Mouse (Mus musculus) myocyte (in vitro differentiated cells): ENCODE data around the gene B230118H07Rik. TPM values are rescaled to one million over a fixed set of nuclear protein-coding genes. Genes with fewer than 3 reads are reported as not detected.

ENCODE experiments used
- H3K27me3 ChIP-seq: one replicate; pipeline ENCODE4 v1.6.1; 2011; ENCODE audit not compliant: control insufficient read depth, insufficient read depth, insufficient read length
- H3K36me3 ChIP-seq: one replicate; pipeline ENCODE4 v1.6.1; 2011; ENCODE audit not compliant: control insufficient read depth, insufficient read depth
- H3K4me2 ChIP-seq: one replicate; pipeline ENCODE4 v1.6.1; 2011; ENCODE audit warnings: low read depth, control low read depth
- H3K4me3 ChIP-seq: one replicate; pipeline ENCODE4 v1.5.1; 2011; ENCODE audit warnings: mild to moderate bottlenecking, control low read depth, moderate library complexity
- H3K79me2 ChIP-seq: one replicate; pipeline ENCODE4 v1.6.1; 2011; ENCODE audit not compliant: control insufficient read depth, insufficient read depth
- H3ac ChIP-seq: one replicate; pipeline ENCODE4 v1.6.1; 2011; ENCODE audit not compliant: control insufficient read depth, insufficient read length
- CEBPB ChIP-seq: IDR thresholded peaks from 2 replicates; pipeline ENCODE4 v1.6.1; 2011; ENCODE audit warnings: mild to moderate bottlenecking, moderate library complexity; ENCODE audit not compliant: poor library complexity, insufficient read depth, severe bottlenecking
- E2F4 ChIP-seq: IDR thresholded peaks from one replicate; pipeline ENCODE4 v1.6.1; 2011; ENCODE audit warnings: mild to moderate bottlenecking, control low read depth, moderate library complexity; ENCODE audit not compliant: insufficient read depth
- MAX ChIP-seq: IDR thresholded peaks from one replicate; pipeline ENCODE4 v1.6.1; 2011; ENCODE audit warnings: low read depth, mild to moderate bottlenecking, control low read depth
- MYOD1 ChIP-seq, 3 experiments: IDR thresholded peaks; one replicate each; pipeline ENCODE4 v1.6.1; 2011; ENCODE audit warnings: control low read depth in 2 of 3, low read depth in 2 of 3, mild to moderate bottlenecking in 2 of 3, moderate library complexity in 1 of 3; ENCODE audit not compliant: insufficient read length in 2 of 3, control insufficient read depth in 1 of 3
- MYOG ChIP-seq, 3 experiments: IDR thresholded peaks; one replicate each; pipeline ENCODE4 v1.6.1; 2011; ENCODE audit warnings: control low read depth in 2 of 3, low read depth in 2 of 3, mild to moderate bottlenecking in 2 of 3; ENCODE audit not compliant: insufficient read length in 2 of 3, control insufficient read depth in 1 of 3, insufficient read depth in 1 of 3
- POLR2A ChIP-seq: IDR thresholded peaks from one replicate; pipeline ENCODE4 v1.6.1; 2011; ENCODE audit warnings: low read depth, mild to moderate bottlenecking, control low read depth, moderate library complexity; ENCODE audit not compliant: insufficient read length
- POLR2AphosphoS2 ChIP-seq: IDR thresholded peaks from one replicate; pipeline ENCODE4 v1.6.1; 2011; ENCODE audit warnings: low read depth, control low read depth; ENCODE audit not compliant: insufficient read length
- REST ChIP-seq: IDR thresholded peaks from one replicate; pipeline ENCODE4 v1.6.1; 2011; ENCODE audit warnings: mild to moderate bottlenecking, control low read depth, moderate library complexity; ENCODE audit not compliant: insufficient read depth, insufficient read length
- SRF ChIP-seq: IDR thresholded peaks from one replicate; pipeline ENCODE4 v1.6.1; 2011; ENCODE audit warnings: low read depth; ENCODE audit not compliant: control insufficient read depth, insufficient read length
- TCF12 ChIP-seq: IDR thresholded peaks from one replicate; pipeline ENCODE4 v1.6.1; 2011; ENCODE audit warnings: mild to moderate bottlenecking, control low read depth; ENCODE audit not compliant: poor library complexity, insufficient read depth, severe bottlenecking
- TCF3 ChIP-seq: IDR thresholded peaks from one replicate; pipeline ENCODE4 v1.6.1; 2011; ENCODE audit warnings: low read depth, control low read depth; ENCODE audit not compliant: insufficient read length
- USF1 ChIP-seq: IDR thresholded peaks from one replicate; pipeline ENCODE4 v1.6.1; 2011; ENCODE audit warnings: low read depth, mild to moderate bottlenecking, control low read depth, moderate library complexity
- polyA plus RNA-seq: library from polyadenylated mRNA; unstranded; fragments of >200 nt; fragmentation: generic; extraction: Trizol; gene quantifications from one replicate; pipeline ENCODE4 v1.2.1, GENCODE M21; 2012; ENCODE audit warnings: missing spikeins

Gene B230118H07Rik
- polyA plus RNA-seq, 1 experiment = 18.1 TPM

DNA sequence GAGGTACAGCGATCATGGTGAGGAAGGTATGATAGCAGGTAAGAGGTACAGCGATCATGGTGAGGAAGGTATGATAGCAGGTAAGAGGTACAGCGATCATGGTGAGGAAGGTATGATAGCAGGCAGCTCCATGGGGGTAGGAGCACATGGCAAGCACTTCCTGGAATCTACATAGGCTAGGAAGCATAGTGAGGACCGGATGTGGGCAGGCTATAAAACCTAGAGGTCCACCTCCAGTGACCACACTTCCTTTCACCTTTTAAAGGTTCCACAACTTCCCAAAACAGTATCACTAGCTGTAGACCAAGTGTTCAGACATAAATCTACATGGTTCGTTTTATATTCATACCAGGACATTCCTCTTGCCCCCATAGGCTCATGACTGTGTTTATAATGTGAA lies 80.1 kb downstream of the B230118H07Rik start:
- Histone ChIP-seq H3K36me3 (no peaks in the 10 kb centered on the region), H3K79me2 (no peaks in the 10 kb centered on the region), H3ac (no peak overlapping the region), H3K4me3 (no peak overlapping the region), H3K4me2 (no peak overlapping the region), H3K27me3 (no peaks in the 10 kb centered on the region)
- TF ChIP-seq TCF12 (no peak), POLR2A (no peak), E2F4 (no peak), CEBPB (no peak), MAX (no peak), MYOG (IDR thresholded peaks at IDR 0.05; ENCODE audit: control insufficient read depth in 1 of 3, insufficient read depth in 1 of 3, insufficient read length in 2 of 3, low read depth in 2 of 3) (no peak), REST (no peak), POLR2AphosphoS2 (no peak), USF1 (no peak), SRF (no peak), TCF3 (no peak), MYOD1 (IDR thresholded peaks at IDR 0.05; ENCODE audit: control insufficient read depth in 1 of 3, insufficient read length in 2 of 3, low read depth in 2 of 3) (no peak)

DNA sequence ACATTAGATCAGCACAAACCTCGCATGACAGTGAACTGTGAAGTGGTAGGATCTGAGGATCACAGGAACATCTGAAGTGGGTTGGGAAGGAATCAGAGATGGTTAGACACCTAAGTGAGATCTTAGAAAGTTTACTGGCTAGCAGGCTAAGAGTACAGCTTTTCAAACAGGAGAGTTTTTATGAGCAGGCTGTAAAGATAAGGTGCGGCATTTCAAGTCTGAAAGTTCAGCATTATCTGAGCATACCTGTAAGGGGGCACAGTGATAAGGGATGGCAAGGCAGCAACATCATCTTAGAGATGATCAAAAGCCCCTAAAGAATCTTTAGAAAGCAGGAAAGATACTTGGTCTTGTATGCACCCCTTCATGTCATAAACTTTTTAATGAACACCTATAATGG lies 81.8 kb downstream of the B230118H07Rik start:
- Histone ChIP-seq H3K36me3 (no peaks in the 10 kb centered on the region), H3K4me3 (no peak overlapping the region), H3K79me2 (no peaks in the 10 kb centered on the region), H3K4me2 (no peak overlapping the region), H3K27me3 (no peaks in the 10 kb centered on the region), H3ac (no peak overlapping the region)
- TF ChIP-seq POLR2A (no peak), TCF3 (no peak), POLR2AphosphoS2 (no peak), E2F4 (no peak), SRF (no peak)

DNA sequence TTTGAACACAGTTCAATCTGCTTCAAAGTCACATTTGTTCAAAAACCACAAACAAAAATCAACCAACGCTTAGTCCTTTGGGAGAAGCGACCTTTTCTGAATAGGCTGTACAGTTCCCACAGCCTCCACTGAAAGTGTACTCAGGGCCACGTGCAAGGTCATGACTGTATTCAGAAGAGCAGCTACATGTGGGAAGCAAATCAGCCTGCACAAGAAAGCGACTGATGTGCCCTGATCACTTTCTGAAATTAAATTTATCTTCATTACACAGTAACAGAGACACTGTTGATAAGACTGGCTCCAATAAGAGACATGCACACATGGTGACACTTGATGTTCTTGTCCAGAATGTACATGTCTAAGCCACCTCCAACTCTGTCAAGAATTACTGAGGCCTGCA lies 85.6 kb downstream of the B230118H07Rik start:
- H3ac ChIP-seq = no peak overlapping the region
- TF ChIP-seq TCF3 = no peak
- TF ChIP-seq E2F4 = no peak
- no peak for TF ChIP-seq TCF12
- TF ChIP-seq USF1 = no peak
- TF ChIP-seq POLR2AphosphoS2 = no peak
- TF ChIP-seq CEBPB = no peak
- no peak for TF ChIP-seq REST
- TF ChIP-seq MYOD1 (IDR thresholded peaks at IDR 0.05; ENCODE audit: control insufficient read depth in 1 of 3, insufficient read length in 2 of 3, low read depth in 2 of 3) = no peak
- TF ChIP-seq POLR2A = no peak
- no peak for TF ChIP-seq MYOG (IDR thresholded peaks at IDR 0.05; ENCODE audit: control insufficient read depth in 1 of 3, insufficient read depth in 1 of 3, insufficient read length in 2 of 3, low read depth in 2 of 3)
- no peak for TF ChIP-seq SRF
- no peak overlapping the region for H3K4me2 ChIP-seq
- H3K27me3 ChIP-seq = no peaks in the 10 kb centered on the region
- no peak overlapping the region for H3K4me3 ChIP-seq
- no peaks in the 10 kb centered on the region for H3K79me2 ChIP-seq
- no peaks in the 10 kb centered on the region for H3K36me3 ChIP-seq

DNA sequence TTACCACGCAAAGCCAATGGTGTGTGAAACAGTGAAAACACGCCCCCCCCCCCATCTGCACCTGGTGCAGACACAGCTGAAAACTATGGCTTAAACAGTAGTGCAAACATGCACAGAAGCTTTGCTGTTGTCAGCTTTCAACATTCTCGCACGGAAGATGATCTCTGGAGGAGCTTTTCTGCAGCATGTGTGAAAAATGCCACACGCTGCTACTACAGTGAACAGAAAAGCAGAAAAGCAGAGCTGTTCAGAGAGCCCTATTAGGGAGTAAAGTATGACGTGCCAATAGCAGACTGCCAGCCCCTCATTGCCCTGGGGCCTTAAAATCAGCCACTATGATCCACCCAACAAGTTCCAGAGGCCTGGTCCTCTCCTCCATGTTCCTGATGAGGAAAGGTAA lies 86.1 kb downstream of the B230118H07Rik start:
- no peaks in the 10 kb centered on the region for H3K27me3 ChIP-seq
- no peaks in the 10 kb centered on the region for H3K79me2 ChIP-seq
- no peak overlapping the region for H3ac ChIP-seq
- TF ChIP-seq MAX = no peak
- no peak for TF ChIP-seq MYOG (IDR thresholded peaks at IDR 0.05; ENCODE audit: control insufficient read depth in 1 of 3, insufficient read depth in 1 of 3, insufficient read length in 2 of 3, low read depth in 2 of 3)
- no peak for TF ChIP-seq E2F4
- no peak for TF ChIP-seq TCF3
- no peak for TF ChIP-seq SRF
- no peak for TF ChIP-seq CEBPB
- TF ChIP-seq TCF12 = no peak
- TF ChIP-seq POLR2A = no peak
- no peak for TF ChIP-seq REST
- TF ChIP-seq USF1 = no peak
- no peak for TF ChIP-seq POLR2AphosphoS2
- TF ChIP-seq MYOD1 (IDR thresholded peaks at IDR 0.05; ENCODE audit: control insufficient read depth in 1 of 3, insufficient read length in 2 of 3, low read depth in 2 of 3) = no peak
- H3K36me3 ChIP-seq = no peaks in the 10 kb centered on the region
- H3K4me3 ChIP-seq = no peak overlapping the region
- H3K4me2 ChIP-seq = no peak overlapping the region

GRCm38 (mm10) chr2:101559431-101559830 lies 89.9 kb downstream of the B230118H07Rik start:
- no peaks in the 10 kb centered on the region for H3K79me2 ChIP-seq
- no peak overlapping the region for H3K4me3 ChIP-seq
- H3K36me3 ChIP-seq = no peaks in the 10 kb centered on the region
- no peak for TF ChIP-seq MYOD1 (IDR thresholded peaks at IDR 0.05; ENCODE audit: control insufficient read depth in 1 of 3, insufficient read length in 2 of 3, low read depth in 2 of 3)
- TF ChIP-seq POLR2A = no peak
- no peak for TF ChIP-seq MAX
- no peak for TF ChIP-seq MYOG (IDR thresholded peaks at IDR 0.05; ENCODE audit: control insufficient read depth in 1 of 3, insufficient read depth in 1 of 3, insufficient read length in 2 of 3, low read depth in 2 of 3)
- no peak for TF ChIP-seq CEBPB
- no peak for TF ChIP-seq SRF
- TF ChIP-seq TCF12 = no peak
- TF ChIP-seq POLR2AphosphoS2 = no peak
- TF ChIP-seq REST = no peak
- no peak for TF ChIP-seq TCF3
- TF ChIP-seq USF1 = no peak
- no peak for TF ChIP-seq E2F4
- no peak overlapping the region for H3K4me2 ChIP-seq
- no peaks in the 10 kb centered on the region for H3K27me3 ChIP-seq
- no peak overlapping the region for H3ac ChIP-seq
